Mouse (Mus musculus): ENCODE results near the gene Glg1. TPM values are rescaled to one million over a fixed set of nuclear protein-coding genes. Genes with fewer than 3 reads are reported as not detected.
"Not testable (repeated sequence)": the region's sequence is repeated elsewhere in the genome, so short reads cannot be mapped to it uniquely, and the experiment has no call there.

Glg1 gene
- total and polyA plus RNA-seq, 2 experiments: 12.0 to 13.5 TPM

DNA sequence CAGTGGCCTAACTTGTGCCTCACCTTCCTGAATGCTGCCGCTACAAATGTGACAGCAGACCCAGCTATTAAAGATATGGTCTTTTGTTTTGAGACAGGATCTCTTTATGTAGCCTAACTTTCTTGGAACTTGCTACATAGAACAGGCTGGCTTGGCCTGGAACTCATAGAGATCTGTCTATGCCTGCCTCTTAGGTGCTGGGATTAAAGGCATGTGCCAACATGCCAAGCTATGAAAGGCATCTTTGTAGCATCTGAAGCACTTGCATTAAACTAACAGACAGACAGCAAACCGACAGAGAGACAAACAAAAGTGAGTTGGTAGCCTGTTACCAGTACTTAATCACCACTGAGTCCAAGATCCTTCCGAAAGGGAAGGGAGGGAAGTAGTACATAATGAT, 23.1 kb upstream of the Glg1 start:
- Histone ChIP-seq H3K9ac (ENCODE audit: low read depth, low read length) (no peak overlapping the region), H3K36me3 (ENCODE audit: control insufficient read depth, insufficient read depth, low read length) (peaks cover 53% of the 10 kb centered on the region), H3K27me3 (ENCODE audit: control insufficient read depth, insufficient read depth, low read length) (no peaks in the 10 kb centered on the region), H3K4me1 (ENCODE audit: control insufficient read depth, insufficient read depth, low read length) (no peaks in the 10 kb centered on the region), H3K79me2 (ENCODE audit: control insufficient read depth, insufficient read depth, low read length) (no peaks in the 10 kb centered on the region), H3K27ac (replicated peaks; ENCODE audit: insufficient read depth, low read depth, low read length) (no peak overlapping the region), H3K4me3 (ENCODE audit: insufficient read depth, low read depth, low read length) (no peak overlapping the region)
- WGBS: 94% methylated on average over 3 of the region's 3 CpGs
- TF ChIP-seq POLR2A (IDR thresholded peaks at IDR 0.05; ENCODE audit: extremely low read depth, insufficient read depth, low read length) (no peak), CTCF (IDR thresholded peaks at IDR 0.05; ENCODE audit: low read depth, low read length) (no peak)
- DNase-seq (ENCODE audit: extremely low read depth, low read depth, low spot score): no peak

- no peak for DNase-seq (ENCODE audit: extremely low read depth, low read depth, low spot score)
- Histone ChIP-seq H3K9ac (ENCODE audit: low read depth, low read length) (no peak overlapping the region), H3K79me2 (ENCODE audit: control insufficient read depth, insufficient read depth, low read length) (no peaks in the 10 kb centered on the region), H3K36me3 (ENCODE audit: control insufficient read depth, insufficient read depth, low read length) (peaks cover 4% of the 10 kb centered on the region), H3K4me1 (ENCODE audit: control insufficient read depth, insufficient read depth, low read length) (no peaks in the 10 kb centered on the region), H3K4me3 (ENCODE audit: insufficient read depth, low read depth, low read length) (no peak overlapping the region), H3K27me3 (ENCODE audit: control insufficient read depth, insufficient read depth, low read length) (no peaks in the 10 kb centered on the region), H3K27ac (replicated peaks; ENCODE audit: insufficient read depth, low read depth, low read length) (no peak overlapping the region)
- TF ChIP-seq POLR2A (IDR thresholded peaks at IDR 0.05; ENCODE audit: extremely low read depth, insufficient read depth, low read length) (no peak), CTCF (IDR thresholded peaks at IDR 0.05; ENCODE audit: low read depth, low read length) (0 out of 2 replicates have a peak, but pooled peaks have one; percentile 6)
- 82% methylated on average over 2 of the region's 2 CpGs for WGBS
These were observed 9.3 kb upstream of the Glg1 start for GRCm38 (mm10) chr8:111268277-111268676.

DNA sequence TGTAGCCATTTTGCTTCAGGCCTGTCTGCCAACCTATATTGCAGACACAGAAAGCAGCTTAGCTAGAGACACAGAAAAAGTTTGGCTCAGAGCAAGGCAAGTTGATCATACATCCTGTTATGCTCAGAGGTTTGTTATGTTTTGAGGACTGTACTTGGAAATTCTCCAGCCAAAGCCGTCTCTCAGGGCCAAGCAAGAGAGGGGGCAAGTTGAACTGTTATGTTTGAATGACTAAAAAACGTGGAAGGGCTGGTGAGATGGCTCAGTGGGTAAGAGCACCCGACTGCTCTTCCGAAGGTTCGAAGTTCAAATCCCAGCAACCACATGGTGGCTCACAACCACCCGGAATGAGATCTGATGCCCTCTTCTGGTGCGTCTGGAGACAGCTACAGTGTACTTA, 7.1 kb upstream of the Glg1 start:
- not testable (repeated sequence) for H3K4me3 ChIP-seq (ENCODE audit: insufficient read depth, low read depth, low read length); H3K27ac ChIP-seq (replicated peaks; ENCODE audit: insufficient read depth, low read depth, low read length); H3K9ac ChIP-seq (ENCODE audit: low read depth, low read length); DNase-seq (ENCODE audit: extremely low read depth, low read depth, low spot score); H3K4me1 ChIP-seq (ENCODE audit: control insufficient read depth, insufficient read depth, low read length); H3K79me2 ChIP-seq (ENCODE audit: control insufficient read depth, insufficient read depth, low read length); H3K36me3 ChIP-seq (ENCODE audit: control insufficient read depth, insufficient read depth, low read length); H3K27me3 ChIP-seq (ENCODE audit: control insufficient read depth, insufficient read depth, low read length)
- 86% methylated on average over 7 of the region's 7 CpGs for WGBS

- Histone ChIP-seq H3K27me3 (ENCODE audit: control insufficient read depth, insufficient read depth, low read length) (no peaks in the 10 kb centered on the region), H3K4me3 (ENCODE audit: insufficient read depth, low read depth, low read length) (no peak overlapping the region), H3K27ac (replicated peaks; ENCODE audit: insufficient read depth, low read depth, low read length) (no peak overlapping the region), H3K36me3 (ENCODE audit: control insufficient read depth, insufficient read depth, low read length) (no peaks in the 10 kb centered on the region), H3K4me1 (ENCODE audit: control insufficient read depth, insufficient read depth, low read length) (no peaks in the 10 kb centered on the region), H3K79me2 (ENCODE audit: control insufficient read depth, insufficient read depth, low read length) (no peaks in the 10 kb centered on the region), H3K9ac (ENCODE audit: low read depth, low read length) (no peak overlapping the region)
- 88% methylated on average over 2 of the region's 2 CpGs for WGBS
- no peak for DNase-seq (ENCODE audit: extremely low read depth, low read depth, low spot score)
- TF ChIP-seq CTCF (IDR thresholded peaks at IDR 0.05; ENCODE audit: low read depth, low read length) (no peak), POLR2A (IDR thresholded peaks at IDR 0.05; ENCODE audit: extremely low read depth, insufficient read depth, low read length) (no peak)
These were observed 5.7 kb upstream of the Glg1 start for GRCm38 (mm10) chr8:111264693-111265220.

GRCm38 (mm10) chr8:111261981-111262381, 3.0 kb upstream of the Glg1 start:
- H3K4me3 ChIP-seq (ENCODE audit: insufficient read depth, low read depth, low read length): no peak overlapping the region
- no peak overlapping the region for H3K27ac ChIP-seq (replicated peaks; ENCODE audit: insufficient read depth, low read depth, low read length)
- WGBS: 70% methylated on average over 4 of the region's 4 CpGs
- H3K36me3 ChIP-seq (ENCODE audit: control insufficient read depth, insufficient read depth, low read length): no peaks in the 10 kb centered on the region
- TF ChIP-seq POLR2A (IDR thresholded peaks at IDR 0.05; ENCODE audit: extremely low read depth, insufficient read depth, low read length) (no peak), CTCF (IDR thresholded peaks at IDR 0.05; ENCODE audit: low read depth, low read length) (no peak)
- peaks cover under 1% of the 10 kb centered on the region; the same call in 1 of the 2 replicates for H3K79me2 ChIP-seq (ENCODE audit: control insufficient read depth, insufficient read depth, low read length)
- no peak overlapping the region for H3K9ac ChIP-seq (ENCODE audit: low read depth, low read length)
- DNase-seq (ENCODE audit: extremely low read depth, low read depth, low spot score): no peak
- no peaks in the 10 kb centered on the region for H3K4me1 ChIP-seq (ENCODE audit: control insufficient read depth, insufficient read depth, low read length)
- H3K27me3 ChIP-seq (ENCODE audit: control insufficient read depth, insufficient read depth, low read length): no peaks in the 10 kb centered on the region

- TF ChIP-seq CTCF (IDR thresholded peaks at IDR 0.05; ENCODE audit: low read depth, low read length) (no peak), POLR2A (IDR thresholded peaks at IDR 0.05; ENCODE audit: extremely low read depth, insufficient read depth, low read length) (no peak)
- H3K27ac ChIP-seq (replicated peaks; ENCODE audit: insufficient read depth, low read depth, low read length): no peak overlapping the region
- H3K36me3 ChIP-seq (ENCODE audit: control insufficient read depth, insufficient read depth, low read length): no peaks in the 10 kb centered on the region
- no peak for DNase-seq (ENCODE audit: extremely low read depth, low read depth, low spot score)
- peaks cover 7% of the 10 kb centered on the region; the same call in 1 of the 2 replicates for H3K79me2 ChIP-seq (ENCODE audit: control insufficient read depth, insufficient read depth, low read length)
- H3K27me3 ChIP-seq (ENCODE audit: control insufficient read depth, insufficient read depth, low read length): no peaks in the 10 kb centered on the region
- no peaks in the 10 kb centered on the region for H3K4me1 ChIP-seq (ENCODE audit: control insufficient read depth, insufficient read depth, low read length)
- H3K9ac ChIP-seq (ENCODE audit: low read depth, low read length): no peak overlapping the region
- 98% methylated on average over 5 of the region's 5 CpGs for WGBS
- no peak overlapping the region for H3K4me3 ChIP-seq (ENCODE audit: insufficient read depth, low read depth, low read length)
These were observed 1.2 kb upstream of the Glg1 start for GRCm38 (mm10) chr8:111260251-111260650.

Measured in liver, adult 2 months (tissue).